Mouse (Mus musculus) gastrocnemius, adult 8-10 months (tissue): ENCODE data around the gene Tex14. TPM values are rescaled to one million over a fixed set of nuclear protein-coding genes. Genes with fewer than 3 reads are reported as not detected.
"Not testable (repeated sequence)": the region's sequence is repeated elsewhere in the genome, so short reads cannot be mapped to it uniquely, and the experiment has no call there.

Experiments
- DNase-seq, 2 experiments: peaks; one replicate each; pipeline ENCODE4 v3.0.0; 2022; ENCODE audit warnings: low spot score in 2 of 2
- total RNA-seq, 4 experiments: library from RNA; stranded (reverse); gene quantifications; 2 replicates each; pipeline ENCODE4 v1.2.4; 2022

Tex14 gene
- total RNA-seq, 4 experiments from 2014 or later: not detected

GRCm38 (mm10) chr11:87426450-87427250 is 21.8 kb downstream of the Tex14 start:
- peak; percentile 73 to 74 for DNase-seq

GRCm38 (mm10) chr11:87427273-87428050 is 22.6 kb downstream of the Tex14 start:
- DNase-seq: no peak

DNA sequence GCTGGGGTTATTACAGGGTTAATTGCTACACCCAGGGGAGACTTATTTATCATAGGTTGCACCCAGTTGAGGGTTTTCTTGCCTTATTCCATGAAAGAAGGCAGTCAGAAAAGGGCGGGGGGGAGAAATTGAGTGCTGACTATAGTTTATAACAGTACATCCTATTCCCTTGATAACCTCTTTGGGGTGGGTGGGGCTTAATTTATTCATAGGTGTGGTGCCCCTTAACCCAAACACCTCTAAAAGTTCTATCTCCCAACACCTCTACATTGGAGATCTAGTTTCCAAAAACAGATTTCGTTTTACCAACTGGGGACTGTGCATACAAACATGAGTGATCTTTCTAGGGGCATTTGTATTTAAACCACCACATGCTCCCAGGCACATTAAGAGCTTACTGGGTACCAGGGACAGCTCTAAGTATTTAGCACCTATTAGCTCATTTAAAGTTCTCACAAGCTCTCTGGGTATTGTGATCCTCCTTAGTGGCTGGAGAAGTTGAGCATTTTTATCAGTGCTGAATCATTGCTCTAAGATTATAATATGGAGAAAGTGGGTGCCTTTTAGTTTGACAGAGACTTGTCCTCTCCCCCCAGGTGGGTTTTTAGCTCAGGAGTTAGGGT is 23.3 kb downstream of the Tex14 start:
- DNase-seq: no peak

GRCm38 (mm10) chr11:87429363-87429762 is 24.5 kb downstream of the Tex14 start:
- DNase-seq: no peak

GRCm38 (mm10) chr11:87430374-87430773 is 25.5 kb downstream of the Tex14 start:
- DNase-seq: no peak

- DNase-seq: not testable (repeated sequence)
Measured at GRCm38 (mm10) chr11:87431813-87432212, 26.9 kb downstream of the Tex14 start.

- DNase-seq: no peak
Measured at GRCm38 (mm10) chr11:87432447-87432846, 27.6 kb downstream of the Tex14 start.

DNA sequence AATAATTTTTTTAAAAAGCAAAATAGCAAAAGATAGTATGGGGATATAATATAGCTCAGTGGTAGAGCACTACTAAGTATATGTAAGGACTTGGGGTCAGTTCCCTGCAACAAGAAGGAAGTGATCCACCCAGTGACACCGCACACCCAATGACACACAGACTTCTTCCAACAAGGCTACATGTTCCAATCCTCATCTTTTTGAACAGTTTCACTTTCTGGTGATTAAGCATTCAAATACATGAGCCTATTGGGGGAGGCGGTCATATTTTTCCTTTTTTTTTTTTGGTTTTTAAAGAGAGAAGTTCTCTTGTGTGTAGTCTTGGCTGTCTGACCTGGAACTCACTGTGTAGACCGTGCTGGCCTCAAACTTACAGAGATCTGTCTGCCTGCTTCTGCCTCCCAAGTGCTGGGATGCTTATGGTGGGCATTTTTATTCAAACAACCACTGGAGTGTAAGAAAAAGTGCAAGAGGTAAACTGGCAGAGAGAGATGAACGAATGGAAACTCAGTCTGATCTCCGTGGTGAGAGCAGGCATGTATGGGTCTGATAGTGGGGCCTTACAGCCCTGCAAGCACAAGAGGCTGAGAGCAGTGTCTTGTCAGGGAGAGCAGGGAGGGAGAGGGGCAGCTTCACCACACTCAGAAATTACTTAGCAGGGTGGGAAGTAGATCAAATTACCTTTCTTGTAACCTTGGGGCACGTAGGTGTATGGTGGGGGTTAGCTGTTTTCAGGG is 28.2 kb downstream of the Tex14 start:
- no peak for DNase-seq

DNA sequence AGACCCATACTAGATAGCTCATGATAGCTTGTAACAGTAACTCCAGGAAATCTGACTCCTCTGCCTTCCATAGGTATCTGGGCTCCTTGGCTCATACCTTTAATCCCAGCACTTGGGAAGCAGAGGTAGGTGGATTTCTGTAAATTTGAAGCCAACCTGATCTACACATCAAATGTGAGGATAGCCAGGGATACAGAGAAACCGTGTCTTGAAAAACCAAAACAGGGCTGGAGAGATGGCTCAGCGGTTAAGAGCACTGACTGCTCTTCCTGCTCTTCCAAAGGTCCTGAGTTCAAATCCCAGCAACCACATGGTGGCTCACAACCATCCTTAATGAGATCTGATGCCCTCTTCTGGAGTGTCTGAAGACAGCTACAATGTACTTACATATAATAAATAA is 30.2 kb downstream of the Tex14 start:
- not testable (repeated sequence) for DNase-seq

GRCm38 (mm10) chr11:87436326-87437232 is 31.7 kb downstream of the Tex14 start:
- no peak for DNase-seq

GRCm38 (mm10) chr11:87439796-87440420 is 35.0 kb downstream of the Tex14 start:
- DNase-seq: no peak

DNA sequence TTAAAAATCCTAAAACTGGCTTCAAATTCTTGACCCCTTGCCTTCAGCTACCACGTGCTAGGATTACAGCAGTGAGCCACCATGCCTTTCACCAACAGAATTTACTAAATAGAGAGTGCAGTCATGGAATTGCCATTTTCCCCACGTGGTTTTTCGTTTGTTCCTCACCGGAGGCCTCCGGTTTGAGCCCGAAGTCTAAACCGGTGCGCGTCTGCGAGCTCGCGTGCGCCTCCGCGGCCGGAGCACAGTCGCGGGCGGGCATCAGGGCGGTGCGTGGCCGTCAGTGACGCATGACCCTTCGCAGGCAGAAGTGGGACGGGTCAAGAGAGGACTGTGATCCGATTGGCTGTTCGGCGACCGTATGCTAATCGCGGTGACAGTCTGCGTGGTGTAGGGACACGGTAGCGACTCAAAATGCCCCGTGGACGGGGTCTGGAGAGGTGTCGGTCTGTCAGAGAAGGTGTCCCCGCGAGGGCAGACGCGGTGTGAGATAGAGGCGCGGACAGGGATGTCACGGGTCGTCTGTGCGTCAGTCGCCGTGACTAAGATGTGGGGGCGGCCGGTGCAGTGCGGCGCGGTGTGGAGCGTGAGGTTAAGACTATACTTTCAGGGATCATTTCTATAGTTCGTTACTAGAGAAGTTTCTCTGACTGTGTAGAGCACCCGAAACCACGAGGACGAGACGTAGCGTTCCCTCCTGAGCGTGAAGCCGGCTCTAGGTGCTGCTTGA is 37.9 kb downstream of the Tex14 start:
- DNase-seq: peak; percentile 76 to 82

DNA sequence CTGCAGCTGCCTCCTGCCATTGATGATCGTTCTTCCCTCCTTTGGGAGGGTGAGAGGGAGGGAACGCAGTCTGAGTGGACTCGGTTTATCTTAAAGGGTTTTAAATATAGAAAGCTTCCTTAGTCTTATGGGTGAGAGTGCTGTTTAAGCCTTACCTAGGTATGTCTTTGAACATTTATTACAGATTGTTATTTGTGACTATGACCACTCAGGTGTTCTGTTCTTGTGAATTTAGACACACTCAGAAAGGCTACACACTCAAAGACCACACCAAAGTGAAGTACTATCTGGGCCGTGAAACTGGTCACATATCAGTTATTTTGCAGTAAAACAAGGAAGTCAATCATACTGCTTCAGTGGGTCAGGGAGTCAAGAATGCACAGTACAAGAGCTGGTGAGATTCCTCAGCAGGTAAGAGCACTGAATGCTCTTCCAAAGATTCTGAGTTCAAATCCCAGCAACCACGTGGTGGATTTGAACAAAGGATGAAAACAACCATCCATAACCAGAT is 38.6 kb downstream of the Tex14 start:
- DNase-seq: no peak

DNA sequence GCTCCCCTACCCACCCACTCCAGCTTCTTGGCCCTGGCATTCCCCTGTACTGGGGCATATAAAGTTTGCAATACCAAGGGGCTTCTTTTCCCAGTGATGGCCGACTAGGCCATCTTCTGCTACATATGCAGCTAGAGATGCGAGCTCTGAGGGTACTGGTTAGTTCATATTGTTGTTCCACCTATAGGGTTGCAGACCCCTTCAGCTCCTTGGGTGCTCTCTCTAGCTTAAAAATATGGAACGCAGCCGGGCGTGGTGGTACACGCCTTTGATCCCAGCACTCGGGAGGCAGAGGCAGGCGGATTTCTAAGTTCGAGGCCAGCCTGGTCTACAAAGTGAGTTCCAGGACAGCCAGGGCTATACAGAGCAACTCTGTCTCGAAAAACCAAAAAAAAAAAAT is 39.2 kb downstream of the Tex14 start:
- not testable (repeated sequence) for DNase-seq

DNA sequence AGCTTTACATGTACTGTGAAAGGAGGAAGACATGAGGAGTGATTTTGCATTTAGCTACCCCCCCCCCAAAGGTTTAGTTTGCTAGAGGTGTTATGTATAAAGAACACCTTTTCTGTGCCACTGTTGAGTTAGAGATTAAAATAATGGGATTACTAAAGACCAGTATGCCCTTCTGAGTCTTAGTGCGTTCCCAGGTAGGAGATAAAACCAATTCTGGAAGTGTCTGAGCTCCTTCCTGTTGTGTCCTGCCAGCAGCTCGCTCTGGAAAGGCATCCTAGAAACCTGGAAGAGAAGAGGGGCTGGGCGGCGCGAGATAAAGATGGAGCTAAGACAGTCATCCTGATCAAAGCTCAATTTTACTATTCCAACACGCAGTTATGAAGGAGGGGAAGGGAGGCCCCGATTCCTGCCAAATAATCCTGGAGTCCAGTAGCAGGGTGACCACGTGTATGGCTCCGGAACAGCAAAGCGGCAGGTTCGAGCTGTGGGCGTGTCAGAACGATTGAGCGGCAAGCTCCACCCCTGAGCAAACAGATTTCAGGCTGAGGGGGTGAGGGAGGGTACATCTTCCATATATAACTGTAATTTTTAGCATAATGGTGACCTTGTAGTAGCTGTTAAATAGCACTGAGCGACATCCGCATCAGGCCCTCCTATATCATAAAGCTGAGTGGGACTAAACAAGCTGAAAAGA is 40.0 kb downstream of the Tex14 start:
- no peak for DNase-seq

DNA sequence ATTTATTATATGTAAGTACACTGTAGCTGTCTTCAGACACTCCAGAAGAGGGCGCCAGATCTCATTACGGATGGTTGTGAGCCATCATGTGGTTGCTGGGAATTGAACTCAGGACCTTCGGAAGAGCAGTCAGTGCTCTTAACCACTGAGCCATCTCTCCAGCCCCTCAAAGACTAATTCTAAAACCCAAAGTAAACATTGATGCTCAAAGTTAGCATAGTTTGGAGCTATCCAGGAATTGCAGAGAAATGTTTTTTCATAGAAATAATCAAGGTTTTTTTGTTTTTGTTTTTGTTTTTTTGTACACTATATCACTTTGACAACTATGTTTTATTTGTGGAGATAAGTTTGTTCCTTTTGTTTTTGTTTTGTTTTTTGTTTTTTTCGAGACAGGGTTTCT is 40.7 kb downstream of the Tex14 start:
- DNase-seq: not testable (repeated sequence)

DNA sequence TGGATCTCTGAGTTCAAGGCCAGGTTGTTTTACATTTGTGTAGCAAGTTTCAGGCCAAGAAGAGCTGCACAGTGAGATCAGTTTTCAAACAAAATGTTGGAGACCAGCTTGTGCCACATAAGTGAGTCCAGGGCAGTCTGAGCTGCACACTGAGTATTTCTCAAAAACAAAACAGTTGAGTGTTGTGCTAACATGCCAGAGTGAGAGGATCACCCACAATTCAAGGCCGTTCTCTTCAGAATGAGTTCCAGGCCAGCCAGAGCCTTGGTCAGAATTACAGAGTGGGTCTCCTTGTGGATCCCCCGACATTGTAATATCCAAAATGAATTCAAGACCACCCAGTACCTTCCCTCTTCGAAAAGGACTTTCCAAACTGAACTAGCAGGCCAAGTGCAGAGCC is 41.3 kb downstream of the Tex14 start:
- no peak for DNase-seq

GRCm38 (mm10) chr11:87447429-87447828 is 42.6 kb downstream of the Tex14 start:
- DNase-seq: no peak
